Mouse (Mus musculus): ENCODE results near the gene Atp4b. TPM values are rescaled to one million over a fixed set of nuclear protein-coding genes. Genes with fewer than 3 reads are reported as not detected.

The Atp4b gene
- total and polyA plus RNA-seq, 2 experiments from 2014 or later = not detected

- Histone ChIP-seq H3K4me1 (ENCODE audit: insufficient read depth, low read length) (no peaks in the 10 kb centered on the region), H3K36me3 (ENCODE audit: insufficient read depth, low read length) (peaks cover 67% of the 10 kb centered on the region), H3K9me3 (ENCODE audit: low read length) (no peaks in the 10 kb centered on the region), H3K9ac (replicated peaks; ENCODE audit: low read length, poor library complexity, severe bottlenecking) (no peak overlapping the region), H3K27ac (ENCODE audit: low read depth, low read length) (no peak overlapping the region), H3K4me3 (ENCODE audit: low read depth, low read length) (no peak overlapping the region), H3K4me2 (ENCODE audit: low read depth, low read length, poor library complexity, severe bottlenecking) (no peak overlapping the region), H3K27me3 (ENCODE audit: insufficient read depth, low read length) (no peaks in the 10 kb centered on the region)
- ATAC-seq (ENCODE audit: low FRiP score) (no peak), DNase-seq (ENCODE audit: low spot score) (no peak)
- 96% methylated on average over 6 of the region's 6 CpGs for WGBS
- no peak for TF ChIP-seq CTCF (IDR thresholded peaks at IDR 0.05)
Observed at GRCm38 (mm10) chr8:13356221-13356620, 40.4 kb downstream of the Atp4b start.

GRCm38 (mm10) chr8:13353883-13354282, 42.7 kb downstream of the Atp4b start:
- WGBS = 91% methylated on average over 4 of the region's 4 CpGs
- TF ChIP-seq CTCF (IDR thresholded peaks at IDR 0.05) = no peak
- Histone ChIP-seq H3K9me3 (ENCODE audit: low read length) (no peaks in the 10 kb centered on the region), H3K4me2 (ENCODE audit: low read depth, low read length, poor library complexity, severe bottlenecking) (no peak overlapping the region), H3K9ac (replicated peaks; ENCODE audit: low read length, poor library complexity, severe bottlenecking) (no peak overlapping the region), H3K36me3 (ENCODE audit: insufficient read depth, low read length) (peaks cover 63% of the 10 kb centered on the region), H3K27ac (ENCODE audit: low read depth, low read length) (no peak overlapping the region), H3K27me3 (ENCODE audit: insufficient read depth, low read length) (no peaks in the 10 kb centered on the region), H3K4me1 (ENCODE audit: insufficient read depth, low read length) (no peaks in the 10 kb centered on the region), H3K4me3 (ENCODE audit: low read depth, low read length) (no peak overlapping the region)
- no peak for DNase-seq (ENCODE audit: low spot score)
- ATAC-seq (ENCODE audit: low FRiP score) = no peak

DNA sequence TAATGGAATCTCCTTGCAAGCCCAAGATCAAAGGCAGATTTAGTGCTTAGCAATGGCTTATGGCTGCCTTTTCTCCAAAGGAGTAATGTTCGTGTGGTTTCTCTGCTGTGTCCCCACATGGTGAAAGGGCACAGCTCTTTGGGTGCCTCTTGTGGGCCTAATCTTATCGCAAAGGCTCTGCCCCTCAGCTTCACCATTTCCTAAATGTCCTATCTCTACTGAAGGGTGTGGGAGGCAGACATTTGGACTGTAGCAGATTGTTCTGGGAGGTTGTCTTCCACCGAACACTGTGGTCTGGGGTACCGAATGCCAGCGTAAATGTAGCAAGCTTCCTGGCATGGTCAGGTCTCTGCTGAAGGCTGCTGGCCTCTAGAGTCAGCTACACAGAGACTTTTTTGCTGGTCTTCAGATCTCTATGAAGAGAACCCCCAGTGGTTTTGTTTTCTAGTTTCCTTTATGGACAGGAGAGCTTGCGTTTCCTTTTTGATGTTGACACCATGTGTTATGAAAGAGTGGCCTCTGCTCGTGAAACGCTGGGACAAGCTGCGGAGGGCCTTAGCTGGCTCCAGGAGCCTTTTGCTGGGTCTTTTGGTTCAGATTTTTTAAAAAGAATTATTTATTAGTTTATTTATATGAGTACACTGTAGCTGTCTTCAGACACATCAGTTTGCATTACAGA, 43.3 kb downstream of the Atp4b start:
- no peak for TF ChIP-seq CTCF (IDR thresholded peaks at IDR 0.05)
- Histone ChIP-seq H3K4me1 (ENCODE audit: insufficient read depth, low read length) (no peaks in the 10 kb centered on the region), H3K36me3 (ENCODE audit: insufficient read depth, low read length) (peaks cover 59% of the 10 kb centered on the region), H3K4me3 (ENCODE audit: low read depth, low read length) (no peak overlapping the region), H3K9me3 (ENCODE audit: low read length) (no peaks in the 10 kb centered on the region), H3K27ac (ENCODE audit: low read depth, low read length) (no peak overlapping the region), H3K27me3 (ENCODE audit: insufficient read depth, low read length) (no peaks in the 10 kb centered on the region), H3K4me2 (ENCODE audit: low read depth, low read length, poor library complexity, severe bottlenecking) (no peak overlapping the region), H3K9ac (replicated peaks; ENCODE audit: low read length, poor library complexity, severe bottlenecking) (no peak overlapping the region)
- ATAC-seq (ENCODE audit: low FRiP score) (no peak), DNase-seq (ENCODE audit: low spot score) (no peak)
- 72% methylated on average over 9 of the region's 9 CpGs for WGBS

DNA sequence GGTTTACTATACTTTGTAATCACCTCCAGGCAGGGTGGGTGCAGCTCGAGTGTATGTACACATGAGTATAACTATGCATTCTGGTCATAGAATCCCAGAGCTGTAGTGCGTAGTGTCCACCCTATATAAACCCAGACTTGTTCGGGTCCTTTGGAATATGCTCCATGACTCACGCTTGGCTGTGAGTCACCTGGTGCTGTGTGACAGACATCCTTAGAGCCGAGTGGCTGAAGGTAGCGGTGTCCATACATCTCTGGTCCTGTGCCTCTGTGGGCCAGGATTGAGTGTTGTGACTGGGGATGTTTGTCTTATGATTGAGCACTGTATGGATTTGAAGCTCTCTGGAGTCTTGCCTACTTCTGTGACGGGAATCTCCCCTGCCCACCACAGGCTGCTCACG, 44.0 kb downstream of the Atp4b start:
- Histone ChIP-seq H3K4me3 (ENCODE audit: low read depth, low read length) (no peak overlapping the region), H3K4me2 (ENCODE audit: low read depth, low read length, poor library complexity, severe bottlenecking) (no peak overlapping the region), H3K36me3 (ENCODE audit: insufficient read depth, low read length) (peaks cover 55% of the 10 kb centered on the region), H3K27me3 (ENCODE audit: insufficient read depth, low read length) (no peaks in the 10 kb centered on the region), H3K9me3 (ENCODE audit: low read length) (no peaks in the 10 kb centered on the region), H3K4me1 (ENCODE audit: insufficient read depth, low read length) (no peaks in the 10 kb centered on the region), H3K9ac (replicated peaks; ENCODE audit: low read length, poor library complexity, severe bottlenecking) (no peak overlapping the region), H3K27ac (ENCODE audit: low read depth, low read length) (no peak overlapping the region)
- TF ChIP-seq CTCF (IDR thresholded peaks at IDR 0.05) = no peak
- WGBS = 88% methylated on average over 8 of the region's 8 CpGs
- DNase-seq (ENCODE audit: low spot score) (no peak), ATAC-seq (ENCODE audit: low FRiP score) (no peak)

DNA sequence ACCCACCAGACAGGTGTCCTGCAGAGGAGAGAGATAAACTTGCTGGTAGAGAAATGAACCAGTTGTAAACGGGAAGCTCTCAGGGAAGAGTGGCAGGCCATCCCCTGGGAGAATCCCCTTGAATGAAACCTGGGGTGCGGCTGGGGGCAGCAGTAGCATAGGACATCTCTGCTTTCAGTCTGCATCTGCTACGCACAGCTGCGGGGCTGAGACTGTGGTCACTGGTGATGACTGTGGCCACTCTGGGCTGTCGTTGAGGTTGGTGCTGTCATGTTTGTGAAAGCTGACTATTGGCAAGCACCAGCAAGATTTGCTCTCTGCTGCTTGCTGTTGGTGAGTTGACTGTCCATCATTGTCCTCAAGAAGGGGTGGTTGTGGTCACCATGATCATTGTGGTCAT, 45.0 kb downstream of the Atp4b start:
- DNase-seq (ENCODE audit: low spot score) = no peak
- H3K4me2 ChIP-seq (ENCODE audit: low read depth, low read length, poor library complexity, severe bottlenecking) = no peak overlapping the region
- H3K36me3 ChIP-seq (ENCODE audit: insufficient read depth, low read length) = peaks cover 50% of the 10 kb centered on the region
- H3K4me1 ChIP-seq (ENCODE audit: insufficient read depth, low read length) = no peaks in the 10 kb centered on the region
- no peaks in the 10 kb centered on the region for H3K27me3 ChIP-seq (ENCODE audit: insufficient read depth, low read length)
- 86% methylated on average over 5 of the region's 5 CpGs for WGBS
- no peak for ATAC-seq (ENCODE audit: low FRiP score)
- no peaks in the 10 kb centered on the region for H3K9me3 ChIP-seq (ENCODE audit: low read length)
- TF ChIP-seq CTCF (IDR thresholded peaks at IDR 0.05) = no peak
- no peak overlapping the region for H3K27ac ChIP-seq (ENCODE audit: low read depth, low read length)
- H3K4me3 ChIP-seq (ENCODE audit: low read depth, low read length) = no peak overlapping the region
- H3K9ac ChIP-seq (replicated peaks; ENCODE audit: low read length, poor library complexity, severe bottlenecking) = no peak overlapping the region

DNA sequence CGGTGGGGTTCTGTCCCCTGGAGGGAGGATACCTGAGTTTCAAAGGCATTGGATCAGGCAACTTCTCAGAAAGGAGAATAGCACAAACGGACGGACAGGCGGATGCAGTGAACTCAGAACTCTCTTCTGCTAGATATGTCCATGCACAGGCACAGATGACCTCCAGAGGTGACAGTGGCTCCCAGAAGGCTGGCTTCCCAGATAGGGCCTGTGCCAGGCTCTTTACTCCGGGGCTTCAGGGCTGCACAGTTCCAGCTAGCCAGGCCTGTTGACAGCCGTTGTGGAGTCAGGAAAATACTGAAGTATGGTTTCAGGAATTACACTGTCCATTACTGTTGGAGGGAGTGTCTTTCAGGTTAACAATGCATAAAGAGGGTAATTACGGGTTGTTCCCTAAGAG, 46.6 kb downstream of the Atp4b start:
- TF ChIP-seq CTCF (IDR thresholded peaks at IDR 0.05) = no peak
- Histone ChIP-seq H3K4me1 (ENCODE audit: insufficient read depth, low read length) (no peaks in the 10 kb centered on the region), H3K4me2 (ENCODE audit: low read depth, low read length, poor library complexity, severe bottlenecking) (no peak overlapping the region), H3K27ac (ENCODE audit: low read depth, low read length) (no peak overlapping the region), H3K27me3 (ENCODE audit: insufficient read depth, low read length) (no peaks in the 10 kb centered on the region), H3K36me3 (ENCODE audit: insufficient read depth, low read length) (peaks cover 53% of the 10 kb centered on the region), H3K9me3 (ENCODE audit: low read length) (no peaks in the 10 kb centered on the region), H3K4me3 (ENCODE audit: low read depth, low read length) (no peak overlapping the region), H3K9ac (replicated peaks; ENCODE audit: low read length, poor library complexity, severe bottlenecking) (no peak overlapping the region)
- ATAC-seq (ENCODE audit: low FRiP score) (no peak), DNase-seq (ENCODE audit: low spot score) (no peak)
- WGBS = 94% methylated on average over 7 of the region's 7 CpGs

Data from midbrain, postnatal 0 days (tissue).